Mouse (Mus musculus): ENCODE measurements at regions not wholly inside any gene's neighbourhood (a gene's known extent, or its start where the extent isn't known, plus 50 kb on each side); places are given as distances from the start of the nearest gene placed in this dataset.

DNA sequence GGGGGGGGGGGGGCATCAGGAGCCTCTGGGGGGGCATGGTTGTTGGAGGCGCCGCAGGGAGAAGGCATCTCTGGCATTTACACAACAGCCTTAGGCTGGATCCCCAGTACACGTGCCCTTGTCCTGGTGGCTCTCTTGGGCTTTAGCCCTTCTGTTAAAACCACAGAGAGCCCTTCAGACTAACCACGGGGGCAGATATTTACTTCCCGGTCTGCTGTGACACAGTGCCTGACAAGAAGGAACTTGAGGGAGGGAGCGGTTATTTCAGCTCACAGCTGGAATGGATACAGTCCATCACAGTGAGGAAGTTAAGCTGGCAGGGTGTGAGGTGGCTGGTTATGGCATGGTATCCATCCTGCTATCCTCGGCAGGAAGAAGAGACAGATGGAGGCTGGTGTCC lies 71.0 kb upstream of the Gm11733 start:
- Histone ChIP-seq H3K4me1 (ENCODE audit: control insufficient read depth, insufficient read depth, low read length) (peaks cover 48% of the 10 kb centered on the region), H3K36me3 (ENCODE audit: control insufficient read depth, insufficient read depth, low read length) (no peaks in the 10 kb centered on the region), H3K4me2 (no peak overlapping the region), H3K4me3 (ENCODE audit: low read depth, low read length) (no peak overlapping the region), H3K27ac (ENCODE audit: low read depth, low read length) (no peak overlapping the region), H3K9me3 (ENCODE audit: control insufficient read depth, low read length) (no peaks in the 10 kb centered on the region), H3K27me3 (ENCODE audit: control insufficient read depth, insufficient read depth, low read length) (peaks cover 22% of the 10 kb centered on the region), H3K9ac (ENCODE audit: low read length) (no peak overlapping the region)
- ATAC-seq (ENCODE audit: low FRiP score) (no peak), DNase-seq (ENCODE audit: low spot score, missing footprints) (peak; percentile 82)
- 35% methylated on average over 7 of the region's 7 CpGs for whole genome bisulfite sequencing

DNA sequence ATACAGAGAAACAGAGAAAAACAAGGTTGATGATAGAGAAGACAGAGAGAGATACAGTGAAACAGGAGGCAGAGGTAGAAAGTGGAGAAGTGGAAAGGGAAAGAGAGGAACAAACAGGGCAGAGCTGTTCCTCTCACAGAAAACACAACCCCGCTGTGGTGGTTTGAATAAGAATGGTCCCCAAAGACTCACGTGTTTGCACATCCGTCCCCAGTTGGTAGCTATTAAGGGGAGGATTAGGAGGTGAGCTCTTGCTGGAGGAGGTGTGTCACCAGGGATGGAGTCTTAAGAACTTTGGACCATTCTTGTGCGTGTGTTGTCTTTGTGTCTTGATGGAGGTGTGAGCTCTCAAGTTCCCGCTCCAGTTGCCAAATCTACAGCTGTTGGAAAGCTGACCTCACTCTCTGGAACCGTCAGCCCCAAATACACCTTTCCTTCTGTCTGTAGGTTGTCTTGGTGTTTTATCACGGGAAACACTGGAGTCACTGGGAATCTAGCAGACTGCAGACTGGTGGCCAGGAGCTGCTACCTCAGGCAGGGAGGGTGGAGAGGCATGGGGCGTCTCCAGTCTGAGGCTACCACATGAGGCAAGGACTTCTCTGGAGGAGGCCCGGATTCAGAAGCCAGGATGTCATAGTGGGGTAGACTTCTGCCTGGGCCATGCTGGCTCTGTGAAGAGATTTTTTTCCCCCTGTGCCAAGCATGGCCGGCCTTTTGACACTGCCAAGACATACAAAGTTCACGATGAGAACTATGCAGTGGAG lies 70.0 kb upstream of the Gm11733 start:
- H3K9me3 ChIP-seq (ENCODE audit: control insufficient read depth, low read length) = no peaks in the 10 kb centered on the region
- H3K4me2 ChIP-seq = no peak overlapping the region
- peak; percentile 87 for DNase-seq (ENCODE audit: low spot score, missing footprints)
- ATAC-seq (ENCODE audit: low FRiP score) = no peak
- H3K4me1 ChIP-seq (ENCODE audit: control insufficient read depth, insufficient read depth, low read length) = peaks cover 39% of the 10 kb centered on the region
- peaks cover 22% of the 10 kb centered on the region for H3K27me3 ChIP-seq (ENCODE audit: control insufficient read depth, insufficient read depth, low read length)
- no peak overlapping the region for H3K4me3 ChIP-seq (ENCODE audit: low read depth, low read length)
- H3K36me3 ChIP-seq (ENCODE audit: control insufficient read depth, insufficient read depth, low read length) = no peaks in the 10 kb centered on the region
- 8% methylated on average over 11 of the region's 11 CpGs for WGBS
- no peak overlapping the region for H3K27ac ChIP-seq (ENCODE audit: low read depth, low read length)
- H3K9ac ChIP-seq (ENCODE audit: low read length) = no peak overlapping the region

DNA sequence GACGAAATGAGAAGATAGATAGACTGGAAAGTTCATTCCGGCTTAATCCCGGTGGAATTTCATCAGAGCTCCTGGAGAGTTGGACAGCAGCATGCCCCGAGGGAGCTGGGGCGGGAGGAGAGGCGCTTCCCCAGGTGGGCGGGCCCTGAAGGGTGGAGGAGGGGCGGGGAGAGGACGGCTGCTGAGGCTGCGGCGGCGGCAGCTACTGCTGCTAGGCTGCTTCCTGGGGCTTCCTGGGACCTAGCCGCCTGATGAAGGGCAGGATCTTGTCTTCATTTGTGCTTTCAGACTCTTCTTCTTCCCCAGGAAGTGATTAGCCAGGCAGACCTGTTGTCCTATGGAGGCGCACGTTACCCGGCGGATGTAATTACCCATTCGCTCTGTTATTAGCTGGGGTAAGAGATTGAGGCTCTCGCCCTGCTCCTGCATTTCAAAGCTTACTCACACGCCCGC lies 69.3 kb upstream of the Gm11733 start:
- Histone ChIP-seq H3K4me1 (ENCODE audit: control insufficient read depth, insufficient read depth, low read length) (peaks cover 32% of the 10 kb centered on the region), H3K4me2 (peak overlapping the region; percentile 44), H3K9me3 (ENCODE audit: control insufficient read depth, low read length) (no peaks in the 10 kb centered on the region), H3K4me3 (ENCODE audit: low read depth, low read length) (peak overlapping the region; percentile 19), H3K9ac (ENCODE audit: low read length) (peak overlapping the region; percentile 51), H3K27ac (ENCODE audit: low read depth, low read length) (0 out of 2 replicates have a peak overlapping the region, but pooled peaks have one; percentile 15), H3K27me3 (ENCODE audit: control insufficient read depth, insufficient read depth, low read length) (peaks cover 19% of the 10 kb centered on the region), H3K36me3 (ENCODE audit: control insufficient read depth, insufficient read depth, low read length) (no peaks in the 10 kb centered on the region)
- ATAC-seq (ENCODE audit: low FRiP score) (no peak), DNase-seq (ENCODE audit: low spot score, missing footprints) (peak; percentile 91)
- 1% methylated on average over 21 of the region's 21 CpGs for WGBS

DNA sequence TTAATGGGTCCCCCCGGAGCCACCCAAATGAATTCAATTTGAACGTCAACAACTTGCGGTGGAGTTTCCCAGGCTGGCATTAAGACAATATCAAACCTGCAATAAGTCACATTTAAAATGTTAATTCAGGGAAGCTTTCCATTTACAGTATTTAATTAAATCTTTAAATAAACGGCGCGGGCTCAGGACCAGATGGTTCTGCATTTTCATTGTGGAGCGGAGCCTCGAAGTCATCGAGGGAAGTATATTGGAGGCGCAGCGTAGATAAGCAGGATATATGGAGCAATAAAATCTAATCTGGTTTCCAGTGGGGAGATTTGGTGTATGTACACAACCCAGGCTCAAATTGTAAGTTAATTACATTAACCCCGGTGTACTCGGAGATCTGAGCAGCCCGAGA lies 68.7 kb upstream of the Gm11733 start:
- H3K36me3 ChIP-seq (ENCODE audit: control insufficient read depth, insufficient read depth, low read length) = no peaks in the 10 kb centered on the region
- no peak overlapping the region for H3K27ac ChIP-seq (ENCODE audit: low read depth, low read length)
- peaks cover 26% of the 10 kb centered on the region for H3K4me1 ChIP-seq (ENCODE audit: control insufficient read depth, insufficient read depth, low read length)
- H3K27me3 ChIP-seq (ENCODE audit: control insufficient read depth, insufficient read depth, low read length) = peaks cover 19% of the 10 kb centered on the region
- H3K4me3 ChIP-seq (ENCODE audit: low read depth, low read length) = no peak overlapping the region
- H3K9me3 ChIP-seq (ENCODE audit: control insufficient read depth, low read length) = no peaks in the 10 kb centered on the region
- peak overlapping the region; percentile 44 for H3K4me2 ChIP-seq
- DNase-seq (ENCODE audit: low spot score, missing footprints) (peak; percentile 89), ATAC-seq (ENCODE audit: low FRiP score) (no peak)
- WGBS = 3% methylated on average over 14 of the region's 14 CpGs
- H3K9ac ChIP-seq (ENCODE audit: low read length) = no peak overlapping the region

DNA sequence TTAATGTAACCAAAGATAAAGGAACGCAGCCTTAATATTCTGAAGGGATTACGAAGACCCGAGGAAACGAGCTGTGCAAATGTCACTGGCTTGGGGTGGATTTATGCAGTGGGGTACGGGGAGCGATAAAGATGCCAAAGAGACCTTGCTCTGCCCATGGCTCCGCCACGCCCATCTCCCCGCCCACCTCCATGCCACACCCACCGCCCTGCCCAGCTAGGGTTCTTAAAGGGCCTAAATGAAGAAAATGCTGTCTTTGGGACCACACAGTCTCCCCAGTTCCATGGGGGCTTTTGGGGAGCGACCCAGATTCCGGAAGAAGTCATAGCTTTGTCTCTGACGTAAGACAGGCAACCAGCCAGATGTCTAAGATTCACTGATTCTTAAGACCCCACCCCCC lies 68.2 kb upstream of the Gm11733 start:
- DNase-seq (ENCODE audit: low spot score, missing footprints) = peak; percentile 90
- WGBS = 10% methylated on average over 13 of the region's 13 CpGs
- no peaks in the 10 kb centered on the region for H3K36me3 ChIP-seq (ENCODE audit: control insufficient read depth, insufficient read depth, low read length)
- peaks cover 19% of the 10 kb centered on the region for H3K27me3 ChIP-seq (ENCODE audit: control insufficient read depth, insufficient read depth, low read length)
- H3K4me3 ChIP-seq (ENCODE audit: low read depth, low read length) = no peak overlapping the region
- ATAC-seq (ENCODE audit: low FRiP score) = 0 out of 2 replicates have a peak, but pooled peaks have one; percentile 62
- no peak overlapping the region for H3K9ac ChIP-seq (ENCODE audit: low read length)
- H3K4me2 ChIP-seq = no peak overlapping the region; the same call in 1 of the 2 replicates
- peaks cover 25% of the 10 kb centered on the region for H3K4me1 ChIP-seq (ENCODE audit: control insufficient read depth, insufficient read depth, low read length)
- H3K9me3 ChIP-seq (ENCODE audit: control insufficient read depth, low read length) = no peaks in the 10 kb centered on the region
- no peak overlapping the region for H3K27ac ChIP-seq (ENCODE audit: low read depth, low read length)

DNA sequence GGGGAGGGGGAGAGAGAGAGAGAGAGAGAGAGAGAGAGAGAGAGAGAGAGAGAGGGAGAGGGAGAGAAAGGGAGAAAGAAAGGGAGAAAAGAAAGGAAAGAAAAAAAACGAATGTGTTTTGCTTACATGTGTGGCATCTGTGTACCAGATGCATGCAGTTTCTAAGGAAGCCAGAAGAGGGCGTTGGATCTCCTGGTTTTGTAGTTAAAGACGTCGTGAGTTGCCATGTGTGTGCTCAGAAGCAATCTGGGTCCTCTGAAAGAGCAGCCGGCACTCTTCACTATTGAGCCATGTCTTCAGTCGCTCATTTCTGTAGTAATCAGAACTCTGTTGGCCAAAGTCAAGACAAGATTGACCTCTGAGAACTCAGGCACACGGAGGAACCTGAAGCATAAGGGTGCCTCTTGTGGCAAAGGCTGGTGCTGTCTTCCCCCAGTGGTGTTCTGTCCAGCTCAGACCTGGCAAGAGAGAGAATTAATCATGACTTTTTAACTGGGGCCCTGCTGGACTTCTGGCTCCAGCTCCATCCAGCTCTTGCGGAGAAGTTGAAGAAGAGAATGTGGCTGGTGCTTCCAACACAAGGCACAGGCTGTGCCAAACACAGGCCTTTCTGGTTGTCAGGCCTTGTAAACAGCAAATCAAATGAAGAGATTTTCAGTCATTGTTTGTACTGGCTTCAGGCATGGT lies 67.0 kb upstream of the Gm11733 start:
- Histone ChIP-seq H3K4me2 (no peak overlapping the region), H3K27me3 (ENCODE audit: control insufficient read depth, insufficient read depth, low read length) (peaks cover 19% of the 10 kb centered on the region), H3K9ac (ENCODE audit: low read length) (no peak overlapping the region), H3K36me3 (ENCODE audit: control insufficient read depth, insufficient read depth, low read length) (no peaks in the 10 kb centered on the region), H3K4me3 (ENCODE audit: low read depth, low read length) (no peak overlapping the region), H3K9me3 (ENCODE audit: control insufficient read depth, low read length) (no peaks in the 10 kb centered on the region), H3K4me1 (ENCODE audit: control insufficient read depth, insufficient read depth, low read length) (peaks cover 25% of the 10 kb centered on the region), H3K27ac (ENCODE audit: low read depth, low read length) (no peak overlapping the region)
- no peak for DNase-seq (ENCODE audit: low spot score, missing footprints)
- ATAC-seq (ENCODE audit: low FRiP score) = no peak
- WGBS = 60% methylated on average over 8 of the region's 8 CpGs

DNA sequence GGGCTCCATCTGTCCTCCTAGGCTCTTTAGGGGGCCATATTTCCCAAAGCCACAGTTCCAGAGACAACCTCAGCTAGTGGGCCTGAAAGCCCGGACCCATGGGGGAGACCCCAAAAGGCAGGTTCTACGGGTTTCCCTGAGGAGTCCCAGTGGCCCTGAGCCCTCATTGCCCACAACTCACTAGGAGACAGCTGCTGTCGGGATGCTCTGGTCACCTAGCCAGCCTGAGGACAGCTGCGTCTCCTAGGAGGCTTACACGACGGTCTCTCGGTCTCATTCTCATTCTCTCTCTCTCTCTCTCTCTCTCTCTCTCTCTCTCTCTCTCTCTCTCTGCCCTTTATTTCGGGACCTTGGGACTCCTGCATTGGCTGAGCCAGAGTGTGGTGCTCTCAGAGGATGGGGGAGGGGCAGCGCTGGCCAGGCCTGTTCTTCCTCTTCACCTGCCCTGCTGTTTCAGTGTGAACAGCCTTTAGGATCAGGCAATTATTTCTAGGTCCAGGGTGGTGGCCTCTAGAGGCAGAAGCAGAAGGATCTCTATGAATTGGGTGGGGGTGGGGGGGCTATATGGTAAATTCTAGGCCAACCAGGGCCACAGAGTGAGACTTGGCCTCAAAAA lies 66.1 kb upstream of the Gm11733 start:
- Histone ChIP-seq H3K36me3 (ENCODE audit: control insufficient read depth, insufficient read depth, low read length) (no peaks in the 10 kb centered on the region), H3K4me1 (ENCODE audit: control insufficient read depth, insufficient read depth, low read length) (peaks cover 25% of the 10 kb centered on the region), H3K9ac (ENCODE audit: low read length) (no peak overlapping the region), H3K27me3 (ENCODE audit: control insufficient read depth, insufficient read depth, low read length) (peaks cover 19% of the 10 kb centered on the region), H3K9me3 (ENCODE audit: control insufficient read depth, low read length) (no peaks in the 10 kb centered on the region), H3K27ac (ENCODE audit: low read depth, low read length) (no peak overlapping the region), H3K4me2 (no peak overlapping the region), H3K4me3 (ENCODE audit: low read depth, low read length) (no peak overlapping the region)
- 49% methylated on average over 9 of the region's 9 CpGs for WGBS
- DNase-seq (ENCODE audit: low spot score, missing footprints) = peak; percentile 80
- no peak for ATAC-seq (ENCODE audit: low FRiP score)

DNA sequence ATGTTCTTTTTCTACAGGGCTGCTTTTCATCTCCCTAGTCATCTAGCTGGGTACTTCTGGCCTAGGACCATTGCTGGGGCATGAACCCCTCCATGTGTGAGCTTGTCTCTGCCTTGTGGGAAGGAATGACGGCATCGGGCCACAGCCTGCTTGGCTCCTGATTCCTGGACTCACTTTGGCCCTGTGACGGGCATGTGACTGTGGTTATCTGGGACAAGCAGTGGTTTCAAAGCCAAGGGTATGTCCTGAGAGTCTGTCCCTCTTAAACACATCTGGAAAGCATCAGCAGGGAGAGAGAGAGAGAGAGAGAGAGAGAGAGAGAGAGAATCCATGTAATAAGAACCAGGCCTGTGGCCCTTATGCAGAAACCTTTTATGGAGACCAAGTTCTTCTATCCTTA lies 65.2 kb upstream of the Gm11733 start:
- no peaks in the 10 kb centered on the region for H3K36me3 ChIP-seq (ENCODE audit: control insufficient read depth, insufficient read depth, low read length)
- no peak overlapping the region for H3K27ac ChIP-seq (ENCODE audit: low read depth, low read length)
- WGBS = 85% methylated on average over 3 of the region's 3 CpGs
- no peak for DNase-seq (ENCODE audit: low spot score, missing footprints)
- no peak overlapping the region for H3K4me2 ChIP-seq
- H3K27me3 ChIP-seq (ENCODE audit: control insufficient read depth, insufficient read depth, low read length) = peaks cover 15% of the 10 kb centered on the region
- H3K9me3 ChIP-seq (ENCODE audit: control insufficient read depth, low read length) = no peaks in the 10 kb centered on the region
- H3K4me1 ChIP-seq (ENCODE audit: control insufficient read depth, insufficient read depth, low read length) = peaks cover 19% of the 10 kb centered on the region
- ATAC-seq (ENCODE audit: low FRiP score) = no peak
- H3K9ac ChIP-seq (ENCODE audit: low read length) = no peak overlapping the region
- H3K4me3 ChIP-seq (ENCODE audit: low read depth, low read length) = no peak overlapping the region
